Mouse (Mus musculus) hindbrain, postnatal 0 days (tissue): Measurements from ENCODE around the gene Daam1. TPM values are rescaled to one million over a fixed set of nuclear protein-coding genes. Genes with fewer than 3 reads are reported as not detected.

Experiments
- ATAC-seq: fragments of 200-750 bp; cut with Nextera tagmentation; 2 replicates; pipeline ENCODE4 v1.8.0; 2017; ENCODE audit warnings: mild to moderate bottlenecking, moderate TSS enrichment, moderate library complexity
- DNase-seq: peaks from one replicate; pipeline ENCODE4 v3.0.0-alpha.2; 2015; ENCODE audit warnings: low spot score
- H3K27ac ChIP-seq: fragments of 300-500 bp; sonication (generic); 2 replicates; pipeline ENCODE4 v1.5.1; 2014; ENCODE audit warnings: mild to moderate bottlenecking
- H3K27me3 ChIP-seq: fragments of 300-500 bp; sonication (generic); 2 replicates; pipeline ENCODE4 v1.6.1; 2014; ENCODE audit warnings: low read length, mixed read lengths; ENCODE audit not compliant: insufficient read depth
- H3K36me3 ChIP-seq: fragments of 300-500 bp; sonication (generic); 2 replicates; pipeline ENCODE4 v1.6.1; 2014; ENCODE audit warnings: low read length, mixed read lengths; ENCODE audit not compliant: insufficient read depth
- H3K4me1 ChIP-seq: fragments of 300-500 bp; sonication (generic); 2 replicates; pipeline ENCODE4 v1.6.1; 2014; ENCODE audit warnings: antibody characterized with exemption, low read length, mixed read lengths; ENCODE audit not compliant: insufficient read depth
- H3K4me2 ChIP-seq: fragments of 300-500 bp; sonication (generic); 2 replicates; pipeline ENCODE4 v1.6.1; 2014; ENCODE audit warnings: low read depth, mild to moderate bottlenecking, low read length, moderate library complexity, mixed read lengths
- H3K4me3 ChIP-seq: fragments of 300-500 bp; sonication (generic); 2 replicates; pipeline ENCODE4 v1.5.1; 2014; ENCODE audit warnings: low read length
- H3K9ac ChIP-seq: fragments of 300-500 bp; sonication (generic); replicated peaks from 2 replicates; pipeline ENCODE4 v1.6.1; 2014; ENCODE audit warnings: mild to moderate bottlenecking, low read length, moderate library complexity, mixed read lengths
- H3K9me3 ChIP-seq: fragments of 300-500 bp; sonication (generic); 2 replicates; pipeline ENCODE4 v1.6.1; 2016; ENCODE audit warnings: low read length, mixed read lengths
- CTCF ChIP-seq: IDR thresholded peaks from 2 replicates; pipeline ENCODE4 v1.5.1; 2016; ENCODE audit warnings: antibody characterized with exemption, control low read depth, low read depth
- WGBS: fragments of 180-500 bp; shearing (Covaris S2); extraction: QIAGEN DNeasy Blood & Tissue Kit; methylation state at CpG from one replicate; pipeline ENCODE4 v1.1.7; 2014; 5-methylcytosine and 5-hydroxymethylcytosine counted together
- polyA plus RNA-seq: library from polyadenylated mRNA; unstranded; fragments of >200 nt; fragmentation: Nextera tagmentation; extraction: Ambion mirVana; gene quantifications from 2 replicates; pipeline ENCODE4 v1.2.1, GENCODE M21; 2015
- total RNA-seq: library from RNA; depleted of rRNA; stranded (reverse); fragments of >200 nt; gene quantifications from 2 replicates; pipeline ENCODE4 v1.2.3, GENCODE M21; 2014

Gene Daam1
- total and polyA plus RNA-seq, 2 experiments from 2014 or later, result 21.9 to 46.8 TPM

DNA sequence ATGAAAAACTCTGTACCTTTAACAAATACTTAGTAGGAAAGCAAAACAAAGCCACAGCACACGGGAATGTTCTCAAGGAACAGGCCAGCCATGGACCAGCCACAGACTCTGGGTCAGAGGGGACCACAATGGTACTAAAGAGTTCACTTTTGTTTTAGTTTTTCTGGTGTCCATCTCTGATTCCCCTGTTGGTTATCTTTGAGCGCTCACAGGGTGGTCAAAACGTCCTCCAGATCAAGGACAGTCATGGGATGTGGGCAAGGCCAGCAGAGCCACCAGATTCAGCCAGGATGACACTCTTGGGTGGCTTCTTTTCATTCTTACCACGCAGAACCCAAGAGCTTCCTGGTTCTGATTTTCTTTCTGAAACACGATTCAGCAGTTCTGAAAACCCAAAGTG is 184.4 kb downstream of the Daam1 start:
- no peak overlapping the region for H3K27ac ChIP-seq
- no peaks in the 10 kb centered on the region for H3K9me3 ChIP-seq
- WGBS, result 75% methylated on average over 5 of the region's 5 CpGs
- TF ChIP-seq CTCF, result no peak
- no peak overlapping the region for H3K4me2 ChIP-seq
- no peak overlapping the region for H3K4me3 ChIP-seq
- H3K36me3 ChIP-seq, result no peaks in the 10 kb centered on the region
- H3K4me1 ChIP-seq, result no peaks in the 10 kb centered on the region
- H3K27me3 ChIP-seq, result no peaks in the 10 kb centered on the region
- H3K9ac ChIP-seq, result no peak overlapping the region
- DNase-seq (no peak), ATAC-seq (no peak)

DNA sequence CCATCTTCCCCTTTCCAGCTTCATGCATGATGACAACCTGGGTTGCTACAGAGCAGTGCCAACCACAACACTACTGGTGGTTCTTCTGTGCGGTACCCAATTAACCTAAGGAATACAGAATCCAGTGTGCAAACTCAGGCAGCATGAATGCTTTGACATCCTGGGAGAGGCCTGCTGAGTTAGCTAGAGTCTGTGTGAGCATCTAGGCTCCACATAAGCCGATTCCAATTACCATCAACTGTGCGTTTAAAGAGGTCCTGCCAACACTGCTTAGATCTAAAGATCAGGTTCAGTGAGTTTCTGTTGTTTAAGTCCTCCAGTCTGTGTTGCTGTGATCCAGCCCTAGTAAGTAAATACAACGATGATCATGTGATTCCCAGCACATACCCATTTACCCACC is 189.4 kb downstream of the Daam1 start:
- peak; percentile 51 for DNase-seq
- H3K4me3 ChIP-seq, result no peak overlapping the region
- no peak overlapping the region for H3K9ac ChIP-seq
- ATAC-seq, result 0 out of 2 replicates have a peak, but pooled peaks have one; percentile 29
- H3K36me3 ChIP-seq, result no peaks in the 10 kb centered on the region
- H3K9me3 ChIP-seq, result no peaks in the 10 kb centered on the region
- TF ChIP-seq CTCF, result no peak
- no peaks in the 10 kb centered on the region for H3K4me1 ChIP-seq
- no peak overlapping the region for H3K27ac ChIP-seq
- H3K27me3 ChIP-seq, result no peaks in the 10 kb centered on the region
- WGBS, result 75% methylated on average over 4 of the region's 4 CpGs
- no peak overlapping the region for H3K4me2 ChIP-seq

DNA sequence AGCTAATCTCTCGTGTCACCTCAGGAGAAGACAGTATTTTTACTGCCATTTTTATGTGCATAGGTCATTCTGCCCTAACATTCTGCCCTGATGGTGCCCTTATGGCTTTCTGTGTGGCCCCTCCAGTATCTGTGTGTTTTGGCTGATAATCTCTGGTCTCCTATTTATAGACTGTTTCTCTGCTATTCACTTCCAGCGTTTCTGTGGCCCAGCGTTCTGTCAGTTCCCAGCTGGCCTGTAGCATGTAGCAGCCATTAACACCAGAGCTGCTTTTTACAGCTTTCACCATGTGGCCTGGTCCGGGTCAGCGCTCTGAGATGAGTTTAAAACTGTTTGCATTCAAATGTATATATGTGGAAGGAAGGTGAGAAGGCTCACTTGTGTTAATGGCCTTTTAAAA is 190.7 kb downstream of the Daam1 start:
- Histone ChIP-seq H3K4me3 (no peak overlapping the region), H3K27ac (no peak overlapping the region), H3K9ac (no peak overlapping the region), H3K36me3 (no peaks in the 10 kb centered on the region), H3K27me3 (no peaks in the 10 kb centered on the region), H3K4me1 (no peaks in the 10 kb centered on the region), H3K4me2 (no peak overlapping the region), H3K9me3 (no peaks in the 10 kb centered on the region)
- no peak for DNase-seq
- 65% methylated on average over 5 of the region's 5 CpGs for WGBS
- ATAC-seq, result no peak
- no peak for TF ChIP-seq CTCF

DNA sequence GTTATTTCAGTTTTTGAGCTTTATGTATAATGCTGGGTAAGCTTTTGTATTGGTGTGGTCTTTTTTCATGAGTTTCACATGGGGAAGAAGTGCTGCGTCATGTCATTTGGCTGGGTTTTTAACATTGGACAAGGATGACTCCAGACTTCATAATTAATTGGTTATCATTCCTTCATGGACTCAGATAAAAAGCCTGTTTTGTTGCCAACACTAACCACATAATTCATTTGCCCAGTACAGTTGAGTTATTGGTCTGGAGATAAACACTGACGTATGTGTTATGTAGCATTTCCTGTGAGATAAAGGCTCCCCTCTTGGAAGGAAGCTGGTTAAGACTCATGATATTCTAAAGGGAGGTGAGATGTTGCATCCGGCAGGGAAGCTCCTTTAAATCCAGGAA is 191.9 kb downstream of the Daam1 start:
- DNase-seq (no peak), ATAC-seq (no peak)
- H3K4me1 ChIP-seq, result no peaks in the 10 kb centered on the region
- H3K27ac ChIP-seq, result no peak overlapping the region
- H3K9ac ChIP-seq, result no peak overlapping the region
- TF ChIP-seq CTCF, result no peak
- no peaks in the 10 kb centered on the region for H3K27me3 ChIP-seq
- H3K9me3 ChIP-seq, result no peaks in the 10 kb centered on the region
- 94% methylated on average over 3 of the region's 3 CpGs for WGBS
- no peak overlapping the region for H3K4me2 ChIP-seq
- no peak overlapping the region for H3K4me3 ChIP-seq
- no peaks in the 10 kb centered on the region for H3K36me3 ChIP-seq

DNA sequence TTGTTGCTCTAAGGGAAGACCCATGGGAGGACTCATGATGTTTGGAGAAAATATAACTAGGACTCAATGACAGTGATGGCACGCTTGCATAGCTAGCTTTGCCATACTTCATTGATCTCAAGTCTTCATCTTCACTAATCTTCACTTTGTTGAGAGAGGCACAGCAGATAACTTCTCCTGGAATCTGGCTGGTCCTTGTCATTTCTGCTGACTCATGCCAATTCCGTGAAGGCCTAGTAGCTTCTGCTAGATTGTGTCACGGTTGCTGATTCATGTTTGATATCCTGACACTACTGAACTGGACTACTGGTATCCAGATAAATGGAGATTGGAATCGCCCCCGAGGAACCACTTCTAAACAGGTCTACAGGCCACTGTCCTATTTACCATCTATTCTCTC is 192.7 kb downstream of the Daam1 start:
- Histone ChIP-seq H3K27ac (no peak overlapping the region), H3K36me3 (no peaks in the 10 kb centered on the region), H3K4me1 (no peaks in the 10 kb centered on the region), H3K9me3 (no peaks in the 10 kb centered on the region), H3K9ac (no peak overlapping the region), H3K27me3 (no peaks in the 10 kb centered on the region), H3K4me2 (no peak overlapping the region), H3K4me3 (no peak overlapping the region)
- ATAC-seq (no peak), DNase-seq (no peak)
- 96% methylated on average over 5 of the region's 5 CpGs for WGBS
- TF ChIP-seq CTCF, result no peak

DNA sequence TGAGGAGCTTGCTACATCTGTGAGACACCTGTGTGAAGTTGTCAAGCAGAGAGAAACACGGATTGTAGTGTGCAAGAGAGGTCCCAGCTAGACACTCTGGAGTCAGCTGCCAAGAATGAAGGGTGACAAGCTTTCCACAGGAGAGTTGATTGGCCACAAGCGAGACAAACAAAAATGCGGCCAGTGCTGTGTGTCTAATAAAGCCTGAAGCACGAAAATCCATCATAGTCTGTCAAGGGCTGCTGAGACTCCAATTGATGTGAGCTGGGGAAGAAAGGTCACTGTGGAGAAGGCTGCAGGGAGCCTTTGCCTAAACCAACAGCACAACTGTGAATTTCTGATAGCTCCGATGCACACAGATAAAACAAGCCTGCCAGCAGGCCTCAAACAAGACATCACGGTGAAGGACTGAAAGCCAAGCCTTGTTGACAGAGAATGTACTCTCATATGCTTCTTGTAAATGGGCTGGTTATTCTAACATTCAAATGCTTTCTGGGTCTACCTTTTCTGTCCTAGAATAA is 194.5 kb downstream of the Daam1 start:
- no peaks in the 10 kb centered on the region for H3K4me1 ChIP-seq

DNA sequence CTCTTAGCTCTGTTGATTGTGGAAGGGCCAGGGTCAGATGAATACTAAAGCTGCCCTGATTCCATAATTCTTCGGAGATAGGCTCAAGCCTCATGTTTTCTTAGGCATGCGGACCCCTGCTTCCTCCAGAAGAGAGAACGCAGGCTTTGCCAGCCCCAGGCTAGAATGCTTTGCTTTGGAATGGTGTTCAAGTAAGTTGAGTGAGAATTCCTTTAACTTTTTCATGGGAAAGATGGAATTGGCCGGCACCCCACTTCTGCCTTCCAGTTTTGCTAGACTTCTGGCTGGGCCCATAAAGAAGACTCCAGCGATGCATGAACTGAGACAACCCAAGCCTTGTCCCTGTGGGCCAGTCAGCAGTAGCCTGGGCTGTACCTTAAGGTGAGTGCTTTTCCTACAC is 200.3 kb downstream of the Daam1 start:
- 88% methylated on average over 5 of the region's 5 CpGs for WGBS
- H3K27ac ChIP-seq, result no peak overlapping the region
- no peak overlapping the region for H3K4me2 ChIP-seq
- no peak for ATAC-seq
- H3K9ac ChIP-seq, result no peak overlapping the region
- no peak for TF ChIP-seq CTCF
- no peaks in the 10 kb centered on the region for H3K36me3 ChIP-seq
- no peak overlapping the region for H3K4me3 ChIP-seq
- no peak for DNase-seq
- H3K9me3 ChIP-seq, result no peaks in the 10 kb centered on the region
- H3K4me1 ChIP-seq, result no peaks in the 10 kb centered on the region
- no peaks in the 10 kb centered on the region for H3K27me3 ChIP-seq

More for the DNA sequence above, 194.5 kb downstream of the Daam1 start:
- no peak overlapping the region for H3K27ac ChIP-seq
- no peaks in the 10 kb centered on the region for H3K36me3 ChIP-seq
- TF ChIP-seq CTCF, result no peak
- H3K4me3 ChIP-seq, result no peak overlapping the region
- 16% methylated on average over 6 of the region's 6 CpGs for WGBS
- ATAC-seq (peak; percentile 78), DNase-seq (peak; percentile 52)
- H3K9me3 ChIP-seq, result no peaks in the 10 kb centered on the region
- H3K27me3 ChIP-seq, result no peaks in the 10 kb centered on the region
- H3K4me2 ChIP-seq, result no peak overlapping the region
- H3K9ac ChIP-seq, result no peak overlapping the region
